ENCODE assay signal across 8 mouse cellular contexts in genomic region chr4:116016396-116016795, GRCm38 (mm10). TPM values are rescaled to one million over a fixed set of nuclear protein-coding genes. Genes with fewer than 3 reads are reported as not detected.
DNase-seq lines count a peak whose midpoint lies in the region; ATAC-seq and TF ChIP-seq lines count a peak whose summit lies in the region.

No protein-coding gene starts in this region.

- DNase-seq in heart, adult 2 months: no peak
- peak; percentile 15 for DNase-seq in MEL (ENCODE audit: low read depth, low spot score)
- DNase-seq in adrenal gland, adult 18-20 months (ENCODE audit: low spot score in 2 of 2): no peak
- DNase-seq in adrenal gland, postnatal 25 days: no peak
- no peak for DNase-seq in heart, adult 11 months

- H3K79me2 ChIP-seq in heart, adult 2 months (replicated peaks; ENCODE audit: control insufficient read depth, insufficient read depth, low read length): no peaks in the 10 kb centered on the region
- peaks cover 12% of the 10 kb centered on the region for H3K79me2 ChIP-seq in MEL (ENCODE audit: control insufficient read depth, insufficient read depth, low read length, poor library complexity)

- no peak for ATAC-seq in heart, embryonic 13.5 days (ENCODE audit: extremely low read depth, insufficient number of reproducible peaks, low FRiP score, low TSS enrichment)
- no peak for ATAC-seq in intestine, embryonic 16.5 days
- ATAC-seq in midbrain, embryonic 12.5 days (ENCODE audit: low FRiP score, low read depth): no peak

- no peak for TF ChIP-seq CTCF in heart, adult 2 months (IDR thresholded peaks at IDR 0.05)
- TF ChIP-seq CTCF in MEL (IDR thresholded peaks at IDR 0.05 in 2 of 3, conservative IDR thresholded peaks at IDR 0.05 in 1 of 3; ENCODE audit: control insufficient read depth in 1 of 3, insufficient read depth in 1 of 3, low read depth in 2 of 3, low read length in 3 of 3, poor library complexity in 1 of 3, severe bottlenecking in 1 of 3): no peak

- H3K36me3 ChIP-seq in heart, embryonic 13.5 days: no peaks in the 10 kb centered on the region
- H3K36me3 ChIP-seq in heart, adult 2 months (ENCODE audit: control insufficient read depth, insufficient read depth, low read length): no peaks in the 10 kb centered on the region
- H3K36me3 ChIP-seq in MEL (ENCODE audit: control insufficient read depth in 1 of 2, insufficient read depth in 2 of 2, low read length in 2 of 2): peaks cover 0 to 30% of the 10 kb centered on the region in 2 experiments; a peak in 3 of 4 replicates
- no peaks in the 10 kb centered on the region for H3K36me3 ChIP-seq in intestine, embryonic 16.5 days (ENCODE audit: control insufficient read depth, insufficient read depth, low read length)
- H3K36me3 ChIP-seq in midbrain, embryonic 12.5 days: no peaks in the 10 kb centered on the region

- peaks cover 87% of the 10 kb centered on the region for H3K27me3 ChIP-seq in heart, embryonic 13.5 days (replicated peaks)
- peaks cover 5% of the 10 kb centered on the region for H3K27me3 ChIP-seq in heart, adult 2 months (ENCODE audit: control insufficient read depth, insufficient read depth, low read length)
- H3K27me3 ChIP-seq in MEL (ENCODE audit: control insufficient read depth in 1 of 2, insufficient read depth in 2 of 2, low read length in 2 of 2): no peaks in the 10 kb centered on the region
- peaks cover 14% of the 10 kb centered on the region for H3K27me3 ChIP-seq in intestine, embryonic 16.5 days (replicated peaks; ENCODE audit: control insufficient read depth, insufficient read depth, low read length)
- H3K27me3 ChIP-seq in midbrain, embryonic 12.5 days: peaks cover 77% of the 10 kb centered on the region

- no peak overlapping the region for H3K27ac ChIP-seq in heart, embryonic 13.5 days (replicated peaks)
- H3K27ac ChIP-seq in heart, adult 2 months: no peak overlapping the region
- H3K27ac ChIP-seq in MEL (ENCODE audit: control insufficient read depth, low read depth, low read length): no peak overlapping the region
- peak overlapping the region; percentile 54; the same call in 1 of the 2 replicates for H3K27ac ChIP-seq in intestine, embryonic 16.5 days (ENCODE audit: low read length)
- H3K27ac ChIP-seq in midbrain, embryonic 12.5 days (replicated peaks): no peak overlapping the region

- WGBS in heart, embryonic 13.5 days: 53% methylated on average over 3 of the region's 3 CpGs
- 55% methylated on average over 3 of the region's 3 CpGs for WGBS in heart, adult 2 months
- 39% methylated on average over 3 of the region's 3 CpGs for WGBS in intestine, embryonic 16.5 days
- WGBS in midbrain, embryonic 12.5 days: 53% methylated on average over 3 of the region's 3 CpGs

- H3K9me3 ChIP-seq in heart, embryonic 13.5 days: no peaks in the 10 kb centered on the region
- no peaks in the 10 kb centered on the region for H3K9me3 ChIP-seq in MEL (replicated peaks; ENCODE audit: insufficient read depth, low read length)
- no peaks in the 10 kb centered on the region for H3K9me3 ChIP-seq in intestine, embryonic 16.5 days (ENCODE audit: control insufficient read depth, low read length)
- no peaks in the 10 kb centered on the region for H3K9me3 ChIP-seq in midbrain, embryonic 12.5 days

- intact Hi-C loops in heart, adult 2 months (cut with DNase I): no loop called here

- TF ChIP-seq POLR2A in heart, adult 2 months (IDR thresholded peaks at IDR 0.05; ENCODE audit: insufficient read depth, low read depth, low read length): no peak
- no peak for TF ChIP-seq POLR2A in MEL (IDR thresholded peaks at IDR 0.05; ENCODE audit: control insufficient read depth in 1 of 2, insufficient read depth in 1 of 2, low read depth in 1 of 2, low read length in 2 of 2, poor library complexity in 1 of 2)

- no peak overlapping the region for H3K9ac ChIP-seq in heart, embryonic 13.5 days
- no peak overlapping the region for H3K9ac ChIP-seq in heart, adult 2 months (ENCODE audit: low read depth, low read length)
- H3K9ac ChIP-seq in MEL (ENCODE audit: control insufficient read depth, low read depth, low read length, poor library complexity, severe bottlenecking): peak overlapping the region; percentile 73
- peak overlapping the region; percentile 61 for H3K9ac ChIP-seq in intestine, embryonic 16.5 days (ENCODE audit: low read depth, low read length)
- H3K9ac ChIP-seq in midbrain, embryonic 12.5 days (replicated peaks): no peak overlapping the region

- H3K4me2 ChIP-seq in heart, embryonic 13.5 days: no peak overlapping the region
- H3K4me2 ChIP-seq in intestine, embryonic 16.5 days (ENCODE audit: low read depth, low read length): peak overlapping the region; percentile 94
- H3K4me2 ChIP-seq in midbrain, embryonic 12.5 days (replicated peaks): peak overlapping the region; percentile 87

- TF ChIP-seq RAD21 in MEL (IDR thresholded peaks at IDR 0.05; ENCODE audit: low read depth, low read length): no peak

- TF ChIP-seq EP300 in heart, adult 2 months (IDR thresholded peaks at IDR 0.05; ENCODE audit: insufficient read depth, low read depth, low read length): no peak
- TF ChIP-seq EP300 in MEL (IDR thresholded peaks at IDR 0.05; ENCODE audit: low read depth in 1 of 2, low read length in 2 of 2): no peak

- peak overlapping the region; percentile 71; the same call in 1 of the 2 replicates for H3K4me3 ChIP-seq in heart, embryonic 13.5 days
- H3K4me3 ChIP-seq in heart, adult 2 months: no peak overlapping the region
- H3K4me3 ChIP-seq in MEL (ENCODE audit: control insufficient read depth in 1 of 2, insufficient read depth in 1 of 2, low read depth in 2 of 2, low read length in 2 of 2): peak overlapping the region; percentile 72 to 80
- peak overlapping the region; percentile 78 for H3K4me3 ChIP-seq in intestine, embryonic 16.5 days (ENCODE audit: low read length)
- peak overlapping the region; percentile 58; the same call in 1 of the 2 replicates for H3K4me3 ChIP-seq in midbrain, embryonic 12.5 days

- peaks cover 11% of the 10 kb centered on the region for H3K4me1 ChIP-seq in heart, embryonic 13.5 days
- no peaks in the 10 kb centered on the region for H3K4me1 ChIP-seq in heart, adult 2 months (ENCODE audit: control insufficient read depth, insufficient read depth, low read length)
- H3K4me1 ChIP-seq in MEL (ENCODE audit: control insufficient read depth in 1 of 2, insufficient read depth in 2 of 2, low read length in 2 of 2): peaks cover 15 to 32% of the 10 kb centered on the region in 2 experiments
- H3K4me1 ChIP-seq in intestine, embryonic 16.5 days (ENCODE audit: control insufficient read depth, insufficient read depth, low read length): peaks cover 14% of the 10 kb centered on the region; the same call in 1 of the 2 replicates
- H3K4me1 ChIP-seq in midbrain, embryonic 12.5 days: peaks cover 7% of the 10 kb centered on the region; the same call in 1 of the 2 replicates

TF ChIP-seq in MEL, 35 proteins besides CTCF, POLR2A, EP300 and RAD21 (continues in another document):
- no peak for TF ChIP-seq TBP (IDR thresholded peaks at IDR 0.05; ENCODE audit: low read depth, low read length)

RNA-seq across cellular contexts. Expression of gene Faah, which starts 1.3 kb away (rescaled TPM):
- 1.9 and 2.1 TPM in 2 replicates for polyA plus RNA-seq in heart, embryonic 13.5 days (2015; fragmentation: Nextera tagmentation; extraction: Ambion mirVana)
- total RNA-seq in heart, adult 2 months (2021): under 1 TPM; 0.14 to 0.23 TPM
- 0.53 and 1.4 TPM in 2 replicates for polyA plus RNA-seq in heart, adult 2 months (2012; rRNA removed)
- total RNA-seq in MEL (2012; rRNA removed): 7.5 and 10.8 TPM in 2 replicates
- polyA plus RNA-seq in MEL (2012; ENCODE audit: insufficient read depth in 1 of 2, insufficient read length in 2 of 2, low read depth in 1 of 2, low replicate concordance in 2 of 2, missing spikeins in 1 of 2): 10 to 100 TPM in 1 of 2 experiments, not detected in 1; 22.2 TPM
- 83.7 and 108 TPM in 2 replicates for polyA plus RNA-seq in intestine, embryonic 16.5 days (2015; fragmentation: Nextera tagmentation; extraction: Ambion mirVana)
- polyA plus RNA-seq in midbrain, embryonic 12.5 days (2016; fragmentation: Nextera tagmentation; extraction: Ambion mirVana): 4.5 and 5.5 TPM in 2 replicates
- total RNA-seq in adrenal gland, adult 18-20 months (2021): 1 to 10 TPM; 4.0 to 4.5 TPM
- 3.6 and 4.2 TPM in 2 replicates for total RNA-seq in adrenal gland, postnatal 25 days (2021)

RNA-seq across cellular contexts. Expression of gene Nsun4, which starts 37.3 kb away (rescaled TPM):
- 24.9 and 25.3 TPM in 2 replicates for polyA plus RNA-seq in heart, embryonic 13.5 days (2015; fragmentation: Nextera tagmentation; extraction: Ambion mirVana)
- total RNA-seq in heart, adult 2 months (2021): 10 to 100 TPM; 24.3 to 28.4 TPM
- 24.9 and 37.0 TPM in 2 replicates for polyA plus RNA-seq in heart, adult 2 months (2012; rRNA removed)
- 13.6 and 14.9 TPM in 2 replicates for total RNA-seq in MEL (2012; rRNA removed)
- 10 to 100 TPM in 1 of 2 experiments, not detected in 1; 11.8 TPM for polyA plus RNA-seq in MEL (2012; ENCODE audit: insufficient read depth in 1 of 2, insufficient read length in 2 of 2, low read depth in 1 of 2, low replicate concordance in 2 of 2, missing spikeins in 1 of 2)
- 39.8 and 41.7 TPM in 2 replicates for polyA plus RNA-seq in intestine, embryonic 16.5 days (2015; fragmentation: Nextera tagmentation; extraction: Ambion mirVana)
- polyA plus RNA-seq in midbrain, embryonic 12.5 days (2016; fragmentation: Nextera tagmentation; extraction: Ambion mirVana): 20.4 and 20.7 TPM in 2 replicates
- total RNA-seq in adrenal gland, adult 18-20 months (2021): 10 to 100 TPM; 28.3 to 29.9 TPM
- total RNA-seq in adrenal gland, postnatal 25 days (2021): 29.0 and 29.3 TPM in 2 replicates

RNA-seq across cellular contexts. Expression of gene Uqcrh, which starts 58.5 kb away (rescaled TPM):
- polyA plus RNA-seq in heart, embryonic 13.5 days (2015; fragmentation: Nextera tagmentation; extraction: Ambion mirVana): 925 and 1,094 TPM in 2 replicates
- total RNA-seq in heart, adult 2 months (2021): 1,000 to 10,000 TPM; 1,648 to 1,969 TPM
- polyA plus RNA-seq in heart, adult 2 months (2012; rRNA removed): 736 and 1,429 TPM in 2 replicates
- 444 and 529 TPM in 2 replicates for total RNA-seq in MEL (2012; rRNA removed)
- polyA plus RNA-seq in MEL (2012; ENCODE audit: insufficient read depth in 1 of 2, insufficient read length in 2 of 2, low read depth in 1 of 2, low replicate concordance in 2 of 2, missing spikeins in 1 of 2): 100 to 1,000 TPM; 392 to 414 TPM
- 745 and 751 TPM in 2 replicates for polyA plus RNA-seq in intestine, embryonic 16.5 days (2015; fragmentation: Nextera tagmentation; extraction: Ambion mirVana)
- polyA plus RNA-seq in midbrain, embryonic 12.5 days (2016; fragmentation: Nextera tagmentation; extraction: Ambion mirVana): 371 and 380 TPM in 2 replicates
- total RNA-seq in adrenal gland, adult 18-20 months (2021): 100 to 1,000 TPM; 565 to 864 TPM
- total RNA-seq in adrenal gland, postnatal 25 days (2021): 491 and 520 TPM in 2 replicates

RNA-seq across cellular contexts. Expression of gene Lrrc41, which starts 58.7 kb away (rescaled TPM):
- polyA plus RNA-seq in heart, embryonic 13.5 days (2015; fragmentation: Nextera tagmentation; extraction: Ambion mirVana): 49.5 and 52.2 TPM in 2 replicates
- 10 to 100 TPM; 22.0 to 24.9 TPM for total RNA-seq in heart, adult 2 months (2021)
- polyA plus RNA-seq in heart, adult 2 months (2012; rRNA removed): 27.1 and 32.6 TPM in 2 replicates
- 52.8 and 64.4 TPM in 2 replicates for total RNA-seq in MEL (2012; rRNA removed)
- polyA plus RNA-seq in MEL (2012; ENCODE audit: insufficient read depth in 1 of 2, insufficient read length in 2 of 2, low read depth in 1 of 2, low replicate concordance in 2 of 2, missing spikeins in 1 of 2): 10 to 100 TPM in 1 of 2 experiments, not detected in 1; 73.3 TPM
- 77.4 and 79.3 TPM in 2 replicates for polyA plus RNA-seq in intestine, embryonic 16.5 days (2015; fragmentation: Nextera tagmentation; extraction: Ambion mirVana)
- polyA plus RNA-seq in midbrain, embryonic 12.5 days (2016; fragmentation: Nextera tagmentation; extraction: Ambion mirVana): 69.6 and 71.2 TPM in 2 replicates
- total RNA-seq in adrenal gland, adult 18-20 months (2021): 10 to 100 TPM; 73.7 to 81.7 TPM
- 55.5 and 62.9 TPM in 2 replicates for total RNA-seq in adrenal gland, postnatal 25 days (2021)

Comparison
In these comparisons a context has a peak if more than half of its experiments do, and no peak if none do; other contexts are left out.
1. H3K9ac ChIP-seq: peak in MEL (single experiment) and intestine, embryonic 16.5 days (single experiment); none in heart, embryonic 13.5 days (single experiment), heart, adult 2 months (single experiment) and midbrain, embryonic 12.5 days (single experiment).